Mouse (Mus musculus): ENCODE results near the gene Hmbs.

The Hmbs gene

DNA sequence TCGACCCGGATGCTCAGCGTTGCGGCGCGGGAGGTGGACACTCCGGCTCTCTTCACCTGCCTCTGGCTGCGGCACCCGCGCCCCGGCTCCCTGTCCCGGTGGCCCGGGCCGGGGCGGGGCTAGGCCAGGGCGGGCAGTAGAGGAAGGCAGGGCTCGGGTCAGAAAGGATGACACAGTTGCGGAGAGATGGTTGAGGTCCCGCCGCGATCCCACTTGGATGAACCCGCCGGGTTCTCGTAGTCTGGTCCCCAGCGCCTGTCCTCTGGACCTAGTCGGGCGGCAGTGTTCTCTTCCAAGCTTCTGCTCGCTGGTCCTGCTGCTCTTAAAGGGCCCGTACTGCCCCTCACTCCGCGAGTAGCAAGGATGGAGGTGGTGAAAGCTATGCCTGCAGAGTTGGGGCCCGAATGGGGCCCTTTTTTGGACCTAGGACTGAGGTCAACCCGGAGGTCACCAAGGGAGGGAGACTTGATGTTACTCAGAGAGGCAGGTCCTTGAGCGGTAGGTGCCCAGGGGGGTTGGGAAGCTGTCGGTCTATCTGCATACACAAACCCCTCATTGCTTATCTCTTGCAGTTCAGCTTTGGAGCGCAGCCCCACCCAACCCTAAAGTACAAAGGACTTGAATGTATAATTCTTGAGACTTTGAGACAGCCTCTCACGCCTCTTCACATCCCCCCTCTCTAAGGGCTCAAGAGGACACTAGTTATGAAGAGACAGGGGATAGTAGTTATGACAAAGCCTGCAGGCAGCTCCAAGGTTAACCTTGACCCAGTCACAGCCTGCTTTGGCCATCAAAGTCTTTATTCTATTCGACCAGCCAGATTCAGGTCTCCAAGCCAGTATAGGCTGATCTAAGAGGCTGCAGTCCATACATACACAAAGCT, 55.7 kb downstream of the Hmbs start, which contains the start of gene Abcg4:
Gene Abcg4 (minus strand): TSS at position 540 of the 883 bp plus-strand sequence.
- 2% methylated on average over 38 of the region's 38 CpGs for WGBS

DNA sequence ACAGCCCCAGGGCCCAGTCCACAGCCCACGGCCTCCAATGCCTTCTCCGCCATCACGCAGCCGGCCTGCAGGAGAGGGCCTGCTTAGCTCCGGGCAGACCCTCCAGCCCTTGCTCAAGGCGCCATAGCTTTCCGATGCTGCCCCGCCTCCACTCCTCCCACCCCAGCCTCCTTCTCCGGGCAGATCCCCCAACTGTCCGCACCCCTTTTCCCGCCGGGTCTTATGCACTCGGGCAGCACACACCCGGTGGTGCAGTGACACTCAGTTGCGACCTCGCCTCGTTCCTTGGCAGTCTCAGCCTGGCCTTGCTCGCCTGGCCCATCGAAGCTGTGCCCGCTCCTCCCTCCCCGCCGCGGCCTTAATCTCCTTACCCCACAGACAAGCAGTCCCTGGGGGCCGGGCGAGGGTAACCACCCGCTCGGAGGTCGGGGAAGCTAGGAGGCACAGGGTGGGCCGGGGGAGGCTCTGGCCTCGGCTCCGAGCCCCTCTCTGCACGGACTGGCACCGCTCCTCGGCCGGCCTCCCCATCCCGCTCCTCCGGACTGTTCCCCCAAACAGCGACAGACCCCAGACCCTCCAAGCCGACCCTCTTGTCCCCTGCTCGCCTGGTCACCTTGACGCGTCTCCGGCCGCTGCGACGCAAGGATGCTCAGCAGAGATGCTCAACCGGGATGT, 56.5 kb downstream of the Hmbs start:
- WGBS = under 1% methylated on average over 46 of the region's 47 CpGs

DNA sequence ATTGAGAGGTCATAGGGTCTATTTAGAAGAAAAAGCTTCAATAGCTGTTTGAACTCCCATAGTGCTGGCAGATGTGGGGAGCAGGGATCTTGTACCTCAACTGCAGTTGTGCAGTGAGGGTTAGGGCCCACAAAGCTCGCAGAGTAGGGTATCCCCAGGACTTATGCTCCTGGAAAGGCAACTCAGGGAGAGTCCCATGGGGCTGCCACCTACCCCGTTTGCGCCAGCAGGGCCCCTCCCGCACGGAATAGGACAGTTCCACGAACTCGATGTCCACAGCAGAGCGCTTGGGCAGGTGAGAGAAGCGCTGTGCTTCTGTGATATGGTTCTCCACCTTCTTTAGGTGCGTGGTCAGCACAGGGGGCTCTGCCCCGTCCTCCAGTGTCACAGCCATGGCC, 57.0 kb downstream of the Hmbs start:
- 9% methylated on average over 11 of the region's 11 CpGs for WGBS

All from cerebral cortex, adult 2 months (tissue).